Mouse (Mus musculus) kidney, adult 18-20 months (tissue): ENCODE results near the gene Ube2v1.
A peak's percentile ranks its signal among the peaks of the same experiment; 100 is the strongest.

Source experiments
- DNase-seq: peaks from one replicate; pipeline ENCODE4 v3.0.0; 2021

Gene Ube2v1

DNA sequence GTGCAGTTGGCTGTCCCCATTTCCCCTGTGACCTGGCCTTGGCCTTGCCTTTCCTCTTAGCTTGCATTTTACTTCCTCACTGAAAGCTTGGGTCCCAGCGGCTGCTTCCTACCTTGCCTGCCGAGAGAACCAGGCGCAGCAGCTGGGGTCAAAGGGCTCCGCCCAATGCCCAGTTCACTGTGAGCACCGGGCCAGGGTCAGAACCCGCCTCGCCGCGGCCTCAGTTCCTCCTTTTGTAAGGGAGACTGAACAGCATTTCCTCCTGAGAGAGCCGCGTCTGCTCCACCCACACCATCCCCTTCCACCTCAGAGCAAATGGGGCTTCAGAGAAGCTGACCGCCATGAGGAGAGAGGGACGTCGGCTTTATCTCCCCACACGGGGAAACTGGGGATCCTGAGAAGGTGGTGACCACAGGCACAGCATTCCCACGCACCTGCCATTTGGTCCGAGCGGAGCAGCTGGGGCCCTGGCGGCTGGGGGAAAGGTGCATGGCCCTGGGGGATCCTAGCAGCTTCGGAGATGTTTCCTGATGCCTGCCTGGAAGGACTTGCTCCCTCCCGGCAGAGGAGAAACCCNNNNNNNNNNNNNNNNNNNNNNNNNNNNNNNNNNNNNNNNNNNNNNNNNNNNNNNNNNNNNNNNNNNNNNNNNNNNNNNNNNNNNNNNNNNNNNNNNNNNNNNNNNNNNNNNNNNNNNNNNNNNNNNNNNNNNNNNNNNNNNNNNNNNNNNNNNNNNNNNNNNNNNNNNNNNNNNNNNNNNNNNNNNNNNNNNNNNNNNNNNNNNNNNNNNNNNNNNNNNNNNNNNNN is 42.9 kb downstream of the Ube2v1 start:
- peak; percentile 58 for DNase-seq

DNA sequence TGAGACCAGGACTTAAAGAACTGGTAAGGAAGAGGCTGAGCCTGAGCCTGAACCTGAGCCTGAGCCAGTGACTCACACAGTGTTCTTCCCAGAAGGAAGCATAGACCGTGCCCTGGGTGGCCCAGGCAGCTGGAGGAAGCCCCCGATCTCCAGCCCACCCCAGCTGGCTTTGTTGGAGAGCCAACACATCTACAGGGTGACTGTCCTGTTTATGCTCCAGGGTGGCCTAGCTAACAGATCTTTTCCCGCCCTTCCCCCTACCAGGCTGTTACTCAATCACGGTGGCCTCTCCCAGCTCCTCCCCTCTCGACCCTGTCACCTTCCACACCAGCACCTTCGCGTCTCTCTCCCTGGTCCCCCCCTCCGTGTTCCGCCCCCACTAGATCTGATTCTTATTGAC is 44.9 kb downstream of the Ube2v1 start:
- no peak for DNase-seq

DNA sequence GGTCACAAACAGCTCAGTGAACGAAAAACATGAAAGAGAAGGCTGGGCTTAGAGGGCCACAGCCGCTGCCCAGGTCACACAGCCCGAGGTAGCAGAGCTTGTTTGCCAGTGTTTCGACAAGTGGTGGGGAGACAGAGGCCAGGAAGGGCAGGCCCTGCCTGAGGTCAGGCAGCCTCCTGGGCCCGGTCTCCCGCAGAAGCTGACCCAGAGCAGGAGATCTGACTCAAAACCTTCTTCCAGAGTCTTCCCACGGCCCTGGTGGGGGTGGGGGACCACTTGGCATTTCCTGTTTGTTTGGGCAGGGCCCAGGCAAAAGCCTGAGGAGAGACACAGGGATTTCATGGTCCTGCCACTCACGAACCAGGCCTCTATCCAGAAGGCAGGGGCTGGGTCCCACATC is 45.9 kb downstream of the Ube2v1 start:
- peak; percentile 45 for DNase-seq

DNA sequence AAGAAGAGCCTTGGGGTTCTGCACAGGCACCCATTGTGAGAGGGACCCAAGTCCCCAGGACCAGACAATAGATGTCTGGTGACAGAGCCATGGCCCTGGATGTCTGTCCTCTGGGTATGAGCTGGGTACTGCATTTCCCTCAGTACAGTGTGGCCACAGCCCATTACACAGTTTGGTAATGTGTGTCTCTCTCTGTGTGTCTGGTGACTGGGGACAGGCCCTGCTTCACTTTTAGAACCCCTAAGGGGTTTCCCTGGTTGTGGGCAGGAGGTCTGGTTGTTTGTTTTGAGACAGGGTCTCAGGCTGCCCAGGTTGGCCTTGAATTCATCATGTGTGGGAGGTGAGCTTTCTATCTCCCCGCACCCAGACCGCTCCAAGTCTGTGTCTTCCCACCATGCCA is 46.6 kb downstream of the Ube2v1 start:
- no peak for DNase-seq

DNA sequence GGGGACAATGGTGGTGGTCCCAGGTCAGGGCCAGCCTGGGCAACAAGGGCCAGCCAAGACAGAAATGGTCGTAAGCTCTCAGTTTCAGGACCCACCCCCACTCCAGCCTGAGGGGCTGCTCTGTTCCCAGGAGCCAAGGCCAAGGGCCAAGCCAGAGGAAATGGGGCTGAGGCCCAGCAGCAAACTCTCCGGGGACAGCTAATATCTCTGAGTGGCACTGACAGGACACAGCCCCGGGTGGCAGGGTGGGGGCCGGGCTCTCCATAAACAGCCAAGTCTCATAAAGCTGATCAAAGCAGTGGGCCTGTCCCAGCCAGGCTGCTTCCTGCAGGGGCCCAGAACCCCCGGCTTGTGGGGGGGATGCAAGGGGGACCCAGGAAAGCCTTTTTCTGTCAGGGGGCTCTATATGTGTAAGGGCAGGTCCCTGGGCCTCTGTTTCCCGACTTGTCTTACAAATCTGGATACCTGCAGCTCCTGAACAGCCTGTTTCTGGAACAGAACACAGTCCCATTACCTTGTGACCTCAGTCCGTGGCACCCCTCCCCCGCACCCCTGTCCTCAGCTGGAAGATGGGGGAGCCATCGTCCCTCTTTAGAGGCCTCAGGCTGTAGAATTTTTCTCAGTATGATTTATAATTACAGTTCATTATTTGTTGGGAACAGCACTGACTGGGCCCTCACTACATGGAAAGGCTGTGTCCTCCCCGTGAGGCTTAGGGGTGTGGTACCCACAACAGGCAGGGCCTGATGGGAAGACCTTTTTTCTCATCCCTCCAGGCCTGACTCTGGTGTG is 48.5 kb downstream of the Ube2v1 start:
- no peak for DNase-seq

DNA sequence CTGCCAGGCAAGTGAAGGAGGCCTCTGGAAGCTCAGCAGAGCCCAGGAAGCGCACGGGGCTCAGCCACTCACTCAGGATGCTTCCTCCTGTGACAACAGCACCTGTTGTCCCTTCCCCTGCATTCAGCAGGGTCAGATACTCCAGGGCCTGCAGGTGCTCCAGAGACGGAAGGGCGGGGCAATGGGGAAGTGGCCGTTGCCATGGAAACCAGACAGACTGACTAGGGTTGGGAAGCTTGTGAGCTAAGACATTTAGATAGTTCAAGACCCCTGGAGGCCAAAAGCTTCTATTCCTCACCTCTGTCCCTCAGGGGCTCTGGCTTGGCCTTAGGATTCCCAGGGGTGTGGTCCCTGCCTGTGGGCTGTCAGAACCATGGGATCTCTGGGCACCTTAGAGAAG is 53.4 kb downstream of the Ube2v1 start:
- no peak for DNase-seq

DNA sequence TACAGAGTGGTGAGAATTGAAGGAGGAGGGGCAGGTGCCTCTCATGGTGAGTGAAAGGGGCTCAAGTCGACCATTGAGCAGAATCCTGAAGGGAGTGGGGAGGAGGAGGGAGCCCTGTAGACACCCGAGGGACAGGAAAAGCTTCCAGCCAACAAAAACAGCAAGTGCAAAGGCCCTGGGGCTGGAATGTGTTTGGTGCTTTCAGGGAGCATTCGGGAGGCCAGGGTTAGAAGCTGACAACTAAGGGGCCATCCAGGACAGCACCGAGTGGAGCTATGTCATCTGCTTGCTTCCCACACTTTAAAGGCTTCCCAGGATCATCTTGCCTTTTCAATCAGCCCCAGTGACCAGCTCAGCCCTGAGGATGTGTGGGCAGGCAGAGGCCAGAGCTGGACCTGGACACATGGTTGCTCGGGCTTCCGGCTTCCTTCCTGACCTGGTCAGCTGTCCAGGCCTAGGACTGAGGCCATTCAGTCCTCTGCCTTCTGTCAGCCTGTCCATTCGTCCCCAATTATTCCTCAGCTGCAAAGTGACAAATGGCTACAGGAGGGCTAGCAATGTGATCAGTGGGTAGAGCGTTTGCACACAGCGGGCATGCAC is 54.6 kb downstream of the Ube2v1 start:
- DNase-seq: no peak

DNA sequence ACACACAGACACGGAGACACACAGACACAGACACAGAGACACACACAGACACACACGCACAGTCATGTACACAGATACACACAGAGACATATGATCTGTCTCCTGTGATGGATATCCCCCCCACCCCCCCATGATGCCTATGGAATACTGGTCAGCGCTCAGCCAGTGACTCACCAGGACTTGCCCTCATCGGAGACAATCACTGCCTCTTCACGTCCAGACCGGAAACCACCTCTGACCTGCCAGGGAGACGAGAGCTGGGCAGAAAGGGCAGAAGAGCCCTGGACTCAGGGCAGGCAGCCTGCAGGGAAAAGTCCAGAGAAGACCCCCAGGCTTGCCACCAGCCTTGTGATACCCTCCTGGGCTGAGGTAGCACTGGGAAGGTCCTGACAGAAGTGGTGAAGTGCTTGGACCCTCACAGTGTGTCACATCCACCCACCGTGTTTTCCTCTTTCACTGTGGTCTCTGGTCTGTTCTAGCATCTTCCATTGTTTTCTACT is 55.7 kb downstream of the Ube2v1 start:
- DNase-seq: no peak

DNA sequence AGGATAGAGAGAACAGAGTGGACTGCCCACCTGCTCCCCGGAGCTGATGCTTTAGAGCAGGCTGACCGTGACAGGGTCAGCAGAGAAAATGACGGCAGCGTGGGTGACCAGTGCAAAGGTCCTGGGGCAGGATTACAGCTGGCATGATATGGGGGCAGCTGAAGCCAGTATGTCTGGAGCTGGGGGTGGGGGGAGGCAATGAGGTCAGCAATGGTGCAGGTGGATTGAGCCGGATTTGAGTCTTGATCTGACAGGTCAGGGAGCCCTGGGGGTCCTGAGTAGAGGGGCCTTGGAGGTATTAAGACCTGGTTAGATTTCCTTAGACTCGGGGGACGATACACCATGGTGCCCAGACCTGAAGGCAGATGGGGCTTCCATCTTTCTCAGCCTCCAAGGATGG is 56.3 kb downstream of the Ube2v1 start:
- DNase-seq: no peak

DNA sequence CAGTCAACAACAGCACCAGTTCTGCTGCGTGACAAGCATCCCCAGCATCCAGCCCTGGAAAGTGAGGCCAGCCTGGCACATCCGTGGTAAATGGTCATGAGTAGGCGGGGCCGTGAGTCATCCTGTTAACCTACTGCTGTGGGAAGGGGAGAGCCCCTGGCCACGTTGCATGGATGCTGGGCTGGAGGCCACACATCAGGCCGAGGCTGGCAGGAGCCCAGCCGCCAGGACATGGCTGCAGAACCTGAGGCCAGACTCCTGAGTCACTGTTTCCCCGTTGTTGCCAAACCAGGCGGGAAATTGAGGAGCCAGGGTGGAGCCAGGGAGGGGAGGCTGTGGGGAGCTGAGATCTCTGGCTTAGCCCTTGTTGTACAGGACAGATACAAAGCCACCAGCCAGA is 57.1 kb downstream of the Ube2v1 start:
- DNase-seq: no peak

DNA sequence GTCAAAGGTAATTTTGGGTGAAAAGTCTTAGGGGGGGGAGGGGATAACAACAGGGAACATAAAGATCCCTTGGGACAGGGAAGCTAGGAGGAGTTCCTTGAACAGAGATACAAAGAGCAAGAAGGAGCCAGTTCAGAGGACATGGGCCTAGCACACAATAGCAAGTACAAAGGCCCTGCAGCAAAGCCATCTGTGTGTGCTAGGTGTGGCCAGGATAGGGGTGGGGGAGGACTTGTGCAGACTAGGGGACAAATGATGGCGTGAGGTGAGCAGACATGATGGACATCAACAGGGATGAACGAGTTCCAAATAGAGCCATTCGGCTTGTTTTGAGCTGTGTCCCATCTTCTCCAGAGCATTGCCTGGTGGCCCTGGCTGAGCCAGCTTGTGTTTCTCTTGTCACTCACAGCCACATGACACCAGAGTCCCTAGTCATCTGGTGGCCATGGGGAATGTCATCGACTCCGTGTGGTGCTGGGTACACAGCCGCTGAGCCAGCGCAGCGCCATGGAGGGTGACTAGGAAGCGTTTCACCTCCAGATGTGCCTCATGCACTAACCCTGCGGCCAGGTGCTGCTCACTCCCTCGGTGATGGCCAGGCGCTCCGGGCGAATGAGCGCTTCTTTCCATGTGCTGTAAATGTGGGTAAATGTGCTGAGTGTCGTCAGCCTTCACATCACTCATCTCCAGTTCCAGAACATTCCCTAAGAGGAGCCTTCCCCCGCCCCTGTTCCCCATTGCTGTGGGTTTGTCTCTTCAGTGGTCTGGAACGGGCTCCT is 60.3 kb downstream of the Ube2v1 start:
- DNase-seq: no peak

DNA sequence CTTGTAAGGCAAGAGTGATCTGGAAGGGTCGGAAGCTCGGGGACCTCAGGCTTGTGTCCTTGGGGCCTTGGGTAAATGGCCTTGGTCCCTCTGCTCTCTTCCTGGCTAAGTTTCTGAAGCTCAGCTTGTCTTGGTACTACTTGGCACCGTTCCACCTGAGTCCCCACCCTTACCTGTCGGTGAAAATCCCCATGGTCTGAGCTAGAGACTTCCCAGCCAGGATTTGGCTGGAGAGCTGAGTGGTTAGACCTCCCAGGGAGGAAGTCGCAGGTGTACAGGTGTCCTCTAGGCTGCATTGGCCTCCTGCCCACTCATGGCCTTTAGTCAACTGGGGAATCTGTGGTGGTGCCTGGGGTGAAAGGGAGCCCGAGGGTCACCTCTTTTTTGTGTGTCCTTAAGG is 61.1 kb downstream of the Ube2v1 start:
- no peak for DNase-seq

DNA sequence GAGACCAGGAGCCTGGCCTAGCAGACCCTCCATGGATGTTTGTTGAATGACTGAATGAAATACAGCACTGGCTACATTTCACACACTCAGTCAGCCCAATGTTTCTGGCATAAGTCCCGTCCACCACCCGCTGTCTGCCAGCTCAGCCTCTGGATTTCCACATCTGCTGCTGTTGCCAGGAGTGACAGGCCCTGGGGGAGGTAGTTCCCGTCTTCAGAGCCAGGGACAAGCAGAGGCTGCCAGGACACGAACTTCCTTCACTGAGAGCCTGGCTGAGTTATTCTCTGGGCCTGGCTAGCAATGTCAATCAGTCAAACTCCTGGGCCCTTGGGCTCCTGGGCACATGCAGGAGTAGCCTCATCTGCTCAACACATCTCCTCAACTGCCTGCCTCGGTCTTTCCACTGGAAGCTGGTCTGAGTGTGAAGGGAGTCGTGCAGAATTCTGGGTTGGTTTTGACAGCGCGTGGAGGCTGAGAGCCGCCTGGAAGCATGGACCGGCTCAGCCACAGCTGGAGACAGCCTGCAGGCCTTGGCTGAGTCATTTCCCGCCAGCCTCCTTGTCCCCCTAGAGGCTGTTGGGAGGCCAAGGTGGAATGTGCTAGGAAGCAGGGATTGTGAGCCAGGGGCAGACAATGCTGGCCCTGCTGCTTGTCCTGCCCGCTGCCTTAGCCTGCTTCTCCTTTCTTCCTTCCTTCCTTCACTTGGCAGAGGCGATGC is 61.8 kb downstream of the Ube2v1 start:
- peak; percentile 47 for DNase-seq

DNA sequence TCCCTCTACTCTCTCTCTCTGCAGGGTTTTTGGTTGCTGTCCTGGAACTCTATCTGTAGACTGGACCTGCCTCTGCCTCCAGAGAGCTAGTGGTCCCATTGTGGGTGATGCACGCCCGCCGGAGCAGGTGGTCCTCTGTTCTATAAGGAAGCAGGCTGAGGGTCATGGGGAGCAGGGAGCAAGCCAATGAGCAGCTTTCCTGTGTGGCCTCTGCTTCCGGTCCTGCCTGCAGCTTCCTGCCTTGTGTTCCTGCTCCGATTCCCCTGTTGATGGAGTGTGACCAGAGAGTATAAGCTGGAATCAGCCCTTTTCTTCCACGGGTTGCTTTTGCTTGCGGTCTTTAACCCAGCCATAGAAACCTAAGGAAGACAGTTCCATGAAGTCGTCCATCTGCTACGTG is 63.8 kb downstream of the Ube2v1 start:
- DNase-seq: no peak

DNA sequence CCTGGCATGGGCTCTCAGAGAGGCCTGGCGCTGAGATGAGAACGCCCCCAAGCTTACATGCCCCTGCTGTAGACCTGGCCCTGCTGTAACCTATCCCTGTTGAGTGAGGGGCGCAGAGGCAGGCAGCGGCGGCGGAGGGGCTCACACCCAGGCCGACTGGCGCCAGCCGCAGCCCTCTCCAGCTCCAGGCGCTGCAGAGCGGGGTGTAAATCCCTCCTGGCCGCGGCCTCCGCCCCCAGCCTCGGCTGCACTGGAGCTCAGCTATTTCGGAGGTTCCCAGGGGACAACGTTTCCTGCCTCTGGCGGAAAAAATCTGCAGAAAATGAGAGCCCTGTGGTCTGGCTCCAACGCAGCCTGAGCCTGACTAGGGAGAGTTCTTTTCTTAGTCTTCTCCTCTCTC is 66.2 kb downstream of the Ube2v1 start:
- DNase-seq: peak; percentile 60

DNA sequence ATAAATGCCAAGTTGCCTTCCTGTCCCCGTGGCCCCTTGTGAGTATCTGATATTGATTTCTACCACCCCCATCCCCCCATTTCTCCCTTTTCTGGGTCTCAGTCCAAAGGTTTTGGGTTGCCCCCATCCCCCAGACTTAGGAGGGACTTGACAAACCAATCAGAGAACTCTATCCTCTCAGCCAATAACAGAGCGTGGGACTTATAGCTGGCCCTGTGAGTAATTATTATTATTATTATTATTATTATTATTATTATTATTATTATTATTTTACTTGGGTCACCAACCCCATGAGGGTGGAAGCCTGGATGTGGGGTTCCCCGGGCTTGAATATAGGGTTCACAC is 66.6 kb downstream of the Ube2v1 start:
- no peak for DNase-seq

DNA sequence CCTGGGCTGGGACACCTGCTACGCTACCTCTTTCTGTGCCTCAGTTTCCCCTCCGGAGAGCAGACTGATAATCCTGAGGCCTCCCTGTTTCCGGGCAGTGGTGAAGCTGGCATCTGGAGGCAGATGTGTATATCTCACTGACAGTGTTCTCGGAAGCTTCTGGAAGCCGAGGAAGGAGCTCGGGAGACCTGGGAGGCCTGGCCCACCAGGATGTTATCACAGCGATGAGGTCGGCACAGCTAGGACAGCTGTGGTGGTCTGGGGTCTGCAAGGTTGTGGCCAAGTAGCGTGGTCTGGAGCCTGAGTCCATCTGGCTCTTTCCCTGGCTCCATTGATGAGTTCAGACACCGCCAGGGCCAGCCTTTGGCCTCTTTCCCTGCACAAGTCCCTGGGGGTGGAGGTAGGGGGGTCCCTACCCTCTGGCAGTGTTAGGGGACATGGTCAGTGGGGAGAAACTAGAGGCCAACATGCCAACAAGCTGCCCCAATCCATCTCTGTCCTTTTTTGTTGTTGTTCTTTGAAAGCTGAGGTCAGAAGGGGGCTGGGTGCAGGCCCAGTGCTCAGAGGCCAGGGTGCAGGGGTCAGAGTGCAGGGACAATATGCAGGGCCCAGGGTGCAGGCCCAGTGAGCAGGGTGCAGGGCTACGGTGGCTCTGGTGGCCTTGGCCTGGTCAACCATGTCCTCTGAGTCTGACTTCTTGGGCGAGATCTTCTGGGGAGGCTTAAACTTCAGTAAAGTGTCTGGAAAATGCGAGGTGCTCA is 67.2 kb downstream of the Ube2v1 start:
- no peak for DNase-seq

DNA sequence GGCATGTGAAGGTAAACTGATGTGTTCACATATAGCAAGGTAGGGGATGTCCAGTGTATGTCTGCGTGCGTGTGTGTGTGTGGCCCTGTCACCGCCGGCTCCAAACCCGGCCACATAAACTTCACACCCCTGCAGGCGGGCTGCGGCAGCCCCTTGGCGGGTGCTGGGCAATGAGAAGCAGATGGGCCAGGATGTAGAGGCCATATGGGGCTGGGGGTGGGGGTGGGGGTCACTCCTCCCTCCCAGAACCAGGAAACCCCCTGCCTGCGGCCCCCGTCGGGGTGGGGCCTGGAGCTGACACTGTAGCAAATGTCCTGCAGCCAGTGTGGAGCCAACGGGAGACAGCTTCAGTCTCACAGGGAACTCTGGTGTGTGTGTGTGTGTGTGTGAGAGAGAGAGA is 68.2 kb downstream of the Ube2v1 start:
- no peak for DNase-seq

DNA sequence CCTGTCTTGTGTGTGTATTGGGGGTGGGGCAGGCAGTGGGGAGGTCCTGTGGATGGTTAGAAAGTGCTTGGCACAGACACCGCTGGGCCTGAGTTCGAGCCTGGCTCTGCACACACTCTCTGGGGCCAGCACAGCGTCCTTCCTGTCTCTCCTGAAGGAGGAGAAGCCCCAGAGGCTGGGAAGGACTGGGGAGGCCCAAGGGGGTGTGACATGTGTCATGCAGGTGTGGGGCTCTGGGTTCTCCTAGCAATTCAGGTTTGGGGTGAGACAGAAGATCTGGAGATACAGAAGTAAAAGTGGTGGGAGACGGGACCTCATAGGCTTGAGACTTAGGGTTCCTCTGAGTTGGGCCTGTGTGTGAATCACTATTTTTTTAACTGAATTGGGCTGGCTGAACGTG is 68.9 kb downstream of the Ube2v1 start:
- DNase-seq: no peak

DNA sequence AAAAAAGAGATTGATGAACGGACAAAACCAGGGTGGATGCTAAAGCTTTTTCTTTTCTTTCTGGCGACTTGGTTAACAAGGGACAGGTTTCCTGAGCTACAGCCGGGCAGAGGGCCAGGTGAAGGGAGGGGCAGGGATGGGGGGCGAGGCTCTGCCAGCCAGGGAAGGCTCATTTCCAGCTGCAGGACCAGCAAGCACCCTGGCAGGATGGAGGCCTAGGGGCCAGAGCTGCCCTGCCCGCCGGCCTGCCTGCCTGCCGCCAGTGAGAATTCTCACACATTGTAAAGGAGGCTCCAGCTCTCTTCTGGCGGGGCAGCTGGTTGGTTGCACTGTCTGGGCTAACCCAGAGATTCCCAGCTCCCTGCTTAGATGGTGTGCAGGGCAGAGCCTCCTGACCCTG is 69.8 kb downstream of the Ube2v1 start:
- DNase-seq: no peak

DNA sequence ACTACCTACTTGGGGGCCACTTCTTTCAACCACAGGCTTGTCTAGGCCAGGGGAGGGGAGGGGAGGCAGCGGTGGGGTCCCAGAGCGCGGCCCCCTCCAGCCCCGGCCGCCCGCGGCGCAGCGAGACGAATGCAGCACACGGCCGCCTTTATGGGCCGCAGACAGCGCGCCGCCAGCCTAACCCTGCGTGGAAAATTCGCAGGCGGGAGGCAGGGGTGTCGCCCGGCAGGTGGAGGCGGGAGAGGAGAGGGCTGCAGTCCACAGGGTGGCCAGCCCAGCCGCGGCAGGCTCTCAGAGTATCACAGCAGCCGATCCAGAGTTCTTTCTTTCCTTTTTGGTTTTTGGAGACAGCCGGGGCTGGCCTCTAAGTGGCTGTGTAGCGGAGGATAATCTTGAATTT is 72.5 kb downstream of the Ube2v1 start:
- no peak for DNase-seq
